Mouse (Mus musculus): ENCODE data around the gene Cplx2.
A peak's percentile ranks its signal among the peaks of the same experiment; 100 is the strongest.

The Cplx2 gene

DNA sequence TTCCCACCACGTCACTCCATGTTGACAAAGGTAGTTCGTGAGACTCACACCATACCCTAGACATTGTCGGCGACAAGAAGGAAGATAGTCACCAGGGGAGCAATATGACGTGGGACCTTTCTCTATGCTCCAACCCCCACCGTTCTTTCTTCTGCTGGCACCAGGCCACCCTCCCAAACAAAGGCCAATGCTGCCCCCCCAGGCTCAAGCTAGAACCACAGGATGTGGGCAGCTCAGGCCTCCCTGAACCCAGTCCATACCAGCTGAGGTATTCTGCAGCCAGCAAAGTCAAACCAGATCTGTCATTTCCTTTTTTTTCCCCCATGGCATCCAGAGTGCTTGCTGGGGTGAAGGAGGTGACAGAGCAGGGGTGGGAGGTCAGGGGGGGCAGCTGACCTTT, 3.4 kb upstream of the Cplx2 start:
- DNase-seq (ENCODE audit: low read depth, low spot score): no peak

DNA sequence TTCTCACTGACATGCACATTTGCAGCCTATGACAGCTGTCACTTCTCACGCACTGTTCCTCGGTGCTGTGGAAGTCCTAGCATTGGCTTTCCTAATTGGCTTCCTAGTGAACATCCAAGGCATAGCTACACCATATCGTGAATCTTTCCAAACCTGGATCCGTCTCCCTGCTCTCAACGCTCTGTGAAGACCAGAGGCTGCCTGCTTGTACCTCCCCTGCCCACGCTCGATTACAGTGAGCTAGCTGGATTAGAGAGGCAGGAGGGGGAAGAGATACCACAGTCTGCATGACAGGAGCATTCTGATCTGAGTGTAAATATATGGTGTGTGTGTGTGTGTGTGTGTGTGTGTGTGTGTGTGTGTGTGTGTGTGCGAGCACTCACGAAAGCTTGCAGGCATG, 3.0 kb upstream of the Cplx2 start:
- no peak for DNase-seq (ENCODE audit: low read depth, low spot score)

DNA sequence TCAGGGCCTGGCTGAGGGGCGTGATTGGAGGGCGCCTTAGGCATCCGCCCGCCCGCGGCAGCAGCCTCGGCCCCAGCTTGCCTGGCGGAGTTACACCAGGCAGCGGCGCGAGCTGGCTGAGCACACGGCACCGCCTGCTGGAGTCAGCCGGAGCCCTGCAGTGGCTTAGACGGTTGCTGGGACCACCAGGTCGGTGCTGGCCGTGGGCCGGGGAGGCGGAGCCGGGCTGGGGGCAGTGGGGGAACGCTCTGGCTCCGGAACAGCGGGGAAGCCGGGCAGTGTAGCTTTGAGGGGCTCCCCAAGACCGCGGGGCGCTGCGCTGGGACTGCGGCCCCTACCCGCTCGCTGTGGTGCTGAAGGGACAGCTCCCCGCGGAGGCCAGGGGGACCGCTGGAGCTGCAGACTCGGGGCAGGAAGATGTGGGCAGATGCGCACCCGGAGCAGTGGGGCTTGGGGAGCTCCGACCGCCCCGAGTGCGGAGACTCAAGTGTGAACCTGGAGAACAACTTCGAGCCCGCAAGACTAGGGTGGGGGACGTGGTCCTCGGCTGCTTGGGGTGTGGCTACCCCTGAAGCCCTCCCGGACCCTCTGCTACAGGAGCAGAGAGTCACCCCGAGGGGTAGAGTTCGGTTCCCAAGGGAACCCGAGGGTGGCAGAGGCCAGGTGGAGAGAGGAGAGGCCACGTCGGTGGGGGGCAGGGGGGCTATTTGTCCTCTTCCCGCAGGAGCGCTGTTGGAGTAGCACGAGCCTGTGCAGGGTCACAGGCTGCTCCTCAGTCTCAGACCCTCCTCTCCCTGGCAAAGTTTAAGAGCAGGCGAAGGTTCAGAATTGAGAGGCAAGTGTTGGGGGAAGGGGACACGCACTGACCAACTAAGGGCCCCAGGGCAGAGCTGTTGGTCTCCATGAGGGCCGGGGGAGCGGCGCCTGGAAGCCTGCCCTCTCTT, 510 bp downstream of the Cplx2 start:
- DNase-seq (ENCODE audit: low read depth, low spot score): peak; percentile 44

DNA sequence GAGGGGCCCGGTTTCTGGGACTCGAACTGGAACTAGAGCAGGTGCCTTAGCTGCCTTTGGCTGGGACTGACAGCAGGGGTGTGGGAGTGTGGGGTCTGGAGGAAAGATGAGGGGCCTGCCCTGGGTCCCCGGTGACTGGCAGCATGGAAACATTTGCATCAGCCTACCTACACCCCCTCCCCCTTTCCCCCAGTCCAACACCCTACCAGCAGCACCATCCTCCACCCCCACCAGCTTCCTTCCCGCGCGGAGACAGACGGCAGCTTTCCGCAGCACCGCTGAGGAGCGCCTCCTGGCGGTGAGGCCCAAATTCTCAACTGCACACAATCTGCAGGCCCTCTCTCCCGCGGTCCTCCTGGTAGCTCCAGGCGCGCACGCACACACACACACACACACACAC, 1.5 kb downstream of the Cplx2 start:
- DNase-seq (ENCODE audit: low read depth, low spot score): peak; percentile 16

DNA sequence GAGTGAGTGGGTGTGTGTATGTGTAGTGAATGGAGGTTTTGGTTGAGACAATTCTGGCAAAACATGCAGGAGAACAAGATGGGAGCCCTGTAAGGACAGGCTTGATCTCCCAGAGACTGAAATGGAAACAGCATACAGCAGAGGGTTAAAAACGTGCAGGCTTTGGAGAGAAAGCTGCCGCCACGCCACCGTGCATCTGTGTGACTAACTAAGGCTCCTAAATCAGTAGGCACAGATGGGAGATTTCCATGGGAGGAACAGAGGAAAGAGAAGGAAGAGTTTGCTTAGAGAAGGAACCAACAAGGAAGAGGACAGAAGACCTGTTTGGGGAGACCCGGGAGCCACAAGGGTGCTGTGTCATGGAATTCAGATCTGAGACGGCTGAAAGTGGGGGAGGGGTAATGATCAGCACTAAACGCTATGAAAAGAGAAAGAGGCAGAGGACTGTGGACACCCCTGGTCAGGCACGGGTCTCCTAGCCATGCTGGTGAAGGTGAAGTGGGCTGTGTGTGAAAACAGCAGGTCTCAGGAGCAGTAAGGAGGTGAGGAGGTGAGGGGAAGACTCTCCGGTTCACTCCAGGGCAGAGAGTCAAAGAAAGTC, 3.1 kb downstream of the Cplx2 start:
- DNase-seq (ENCODE audit: low read depth, low spot score): no peak

DNA sequence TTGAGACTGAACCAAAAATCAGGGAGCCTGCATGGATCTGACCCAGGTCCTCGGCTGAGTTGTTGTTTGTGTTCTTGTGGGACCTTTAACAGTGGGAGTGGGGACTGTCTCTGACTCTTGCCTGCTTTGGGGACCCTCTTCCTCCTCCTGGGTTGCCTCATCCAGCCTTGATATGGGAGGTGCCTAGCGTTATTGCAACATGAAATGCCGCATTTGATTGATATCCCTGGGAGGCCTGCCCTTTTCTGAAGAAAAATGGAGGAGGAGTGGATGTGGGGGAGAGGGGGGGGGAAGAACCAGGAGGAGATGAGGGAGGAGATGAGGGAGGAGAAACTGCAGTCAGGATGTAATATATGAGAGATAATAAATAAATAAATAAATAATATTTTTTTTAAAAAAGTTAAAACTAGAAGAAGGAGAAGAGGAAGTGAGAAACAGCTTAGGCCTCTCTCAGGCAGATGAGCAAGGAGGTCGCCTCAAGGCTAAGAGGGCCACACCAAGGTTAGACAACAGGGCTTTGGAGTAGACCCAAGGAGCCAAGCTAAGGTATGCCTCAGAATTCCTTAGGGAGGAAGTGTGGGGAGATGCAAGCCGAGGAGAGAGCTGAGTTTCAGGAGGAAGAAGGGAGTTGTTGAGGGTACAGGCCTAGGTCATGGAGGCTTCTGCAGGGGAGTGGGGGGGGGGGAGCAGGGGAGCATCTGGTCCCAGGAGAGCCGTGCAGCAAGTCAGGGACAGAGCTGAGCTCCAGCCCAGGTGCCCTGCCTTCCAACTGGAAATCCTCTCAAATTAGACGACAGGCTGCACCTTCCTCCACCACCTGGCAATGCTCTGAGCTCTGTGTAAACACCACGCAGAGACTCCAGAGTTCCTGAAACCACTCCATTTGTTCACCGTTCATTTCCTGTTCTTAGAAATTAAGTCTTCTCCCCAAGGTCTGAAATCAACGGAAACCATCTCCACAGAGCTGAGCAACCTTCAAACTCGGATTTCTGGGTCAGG, 4.6 kb downstream of the Cplx2 start:
- no peak for DNase-seq (ENCODE audit: low read depth, low spot score)

DNA sequence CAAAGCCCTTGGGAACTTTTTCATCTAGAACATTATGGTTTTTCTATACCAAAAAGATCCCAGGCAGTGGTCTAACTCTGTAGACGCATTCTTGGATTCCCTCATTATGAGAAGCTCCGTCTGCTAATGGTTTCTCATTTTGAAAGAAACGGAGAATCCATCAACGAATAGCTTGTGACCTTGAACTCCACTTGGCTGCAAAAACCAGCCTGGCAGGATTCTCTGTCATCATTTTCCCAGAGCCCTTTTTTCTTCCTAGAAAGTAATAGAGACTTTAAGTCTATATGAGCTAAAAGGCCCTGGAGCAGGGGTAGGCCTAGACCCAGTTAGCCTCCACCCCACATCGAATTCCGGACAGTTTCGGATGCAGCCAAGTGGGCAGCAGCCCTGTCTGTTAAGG, 5.6 kb downstream of the Cplx2 start:
- no peak for DNase-seq (ENCODE audit: low read depth, low spot score)

DNA sequence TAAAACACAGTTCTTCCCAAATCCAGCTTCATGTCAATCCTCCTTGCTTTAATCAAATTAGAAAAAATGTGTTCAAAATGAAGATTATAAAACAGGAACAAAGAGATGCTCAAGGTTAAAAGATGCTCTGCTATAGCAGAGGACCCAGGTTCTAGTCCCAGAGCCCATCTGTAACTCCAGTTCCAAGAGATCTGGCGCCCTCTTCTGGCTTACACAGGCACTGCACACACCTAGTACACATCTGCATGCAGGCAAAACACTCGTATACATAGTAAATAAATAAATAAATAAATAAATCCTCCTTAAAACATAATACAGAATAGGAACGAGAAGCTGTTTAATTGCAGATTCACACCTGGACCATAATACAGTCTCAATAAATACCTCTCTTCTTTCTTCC, 6.9 kb downstream of the Cplx2 start:
- DNase-seq (ENCODE audit: low read depth, low spot score): no peak

DNA sequence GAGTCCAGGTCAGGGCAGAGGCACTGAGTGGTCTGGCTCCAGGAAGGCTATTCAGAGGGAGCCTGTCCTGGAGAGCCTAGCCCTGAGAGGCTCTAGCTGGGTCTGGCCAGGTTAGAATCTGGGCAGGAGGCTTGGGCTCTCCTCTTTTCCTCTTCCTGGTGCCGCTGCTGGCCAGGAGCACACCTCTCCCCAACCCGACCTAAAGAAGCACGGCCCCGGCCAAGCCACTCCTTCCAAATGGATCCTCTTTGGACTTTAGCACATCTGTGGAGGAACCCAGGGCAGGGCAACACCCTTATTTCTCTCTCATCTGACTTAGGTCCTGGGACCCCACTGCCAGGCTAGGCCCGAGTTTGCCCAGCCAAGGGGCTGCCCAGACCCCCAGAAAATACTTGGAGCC, 9.3 kb downstream of the Cplx2 start:
- no peak for DNase-seq (ENCODE audit: low read depth, low spot score)

DNA sequence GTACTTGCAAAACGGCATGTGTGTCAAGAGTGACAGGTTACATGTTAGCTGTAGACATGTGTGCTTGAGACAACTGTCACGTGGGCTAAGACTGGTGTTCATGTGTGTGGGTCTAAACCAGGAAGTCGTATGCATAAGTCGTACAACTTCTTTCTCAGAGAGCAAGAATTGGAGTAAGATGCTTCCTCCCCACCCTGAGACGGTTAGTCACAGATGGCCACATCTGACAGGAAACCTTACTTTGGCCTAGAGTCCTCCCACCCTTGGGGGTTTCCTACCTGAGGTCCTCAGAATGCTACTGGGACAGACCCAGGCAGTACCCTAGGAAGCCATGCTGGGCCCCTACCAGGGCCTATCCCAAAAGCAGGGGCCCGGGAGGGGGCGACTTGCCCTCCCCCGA, 10.2 kb downstream of the Cplx2 start:
- DNase-seq (ENCODE audit: low read depth, low spot score): no peak

DNA sequence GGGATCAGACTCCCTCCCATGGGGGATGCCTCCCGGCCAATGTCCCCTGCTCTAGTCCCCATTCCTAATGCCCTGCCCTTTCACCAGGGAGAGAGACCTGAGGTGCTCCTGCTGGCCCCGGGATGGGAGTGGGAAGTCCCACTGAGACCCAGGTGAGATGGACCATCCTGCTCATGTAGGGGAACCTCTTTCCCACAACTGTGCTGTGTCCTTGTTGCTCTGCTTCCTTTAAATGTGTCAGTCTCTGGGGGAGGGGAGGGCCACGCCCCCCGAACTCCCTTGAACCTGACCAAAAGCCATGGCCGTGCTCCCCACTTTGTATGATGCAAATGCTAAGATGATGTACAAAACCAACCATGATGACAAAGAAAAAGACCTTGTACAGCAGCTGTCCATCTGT, 12.4 kb downstream of the Cplx2 start:
- DNase-seq (ENCODE audit: low read depth, low spot score): no peak

DNA sequence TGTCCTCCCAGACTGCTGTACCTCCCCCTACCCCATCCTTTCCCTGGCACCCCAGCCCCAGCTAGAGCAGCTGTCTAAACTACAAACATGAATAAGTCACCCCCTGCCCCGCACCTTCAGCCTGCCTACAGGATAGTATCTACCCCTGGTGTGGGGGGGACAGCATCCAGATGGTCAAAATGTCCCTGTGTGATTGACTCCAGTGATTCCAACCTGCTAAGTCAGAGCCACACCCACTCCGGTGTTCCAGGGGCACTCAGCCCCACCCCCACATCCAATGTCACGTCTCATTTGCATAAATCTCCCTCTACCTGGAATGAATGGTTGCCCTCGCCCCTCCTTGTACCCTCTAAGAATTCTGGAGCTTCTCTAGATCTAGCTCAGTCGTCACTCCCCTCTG, 13.4 kb downstream of the Cplx2 start:
- no peak for DNase-seq (ENCODE audit: low read depth, low spot score)

DNA sequence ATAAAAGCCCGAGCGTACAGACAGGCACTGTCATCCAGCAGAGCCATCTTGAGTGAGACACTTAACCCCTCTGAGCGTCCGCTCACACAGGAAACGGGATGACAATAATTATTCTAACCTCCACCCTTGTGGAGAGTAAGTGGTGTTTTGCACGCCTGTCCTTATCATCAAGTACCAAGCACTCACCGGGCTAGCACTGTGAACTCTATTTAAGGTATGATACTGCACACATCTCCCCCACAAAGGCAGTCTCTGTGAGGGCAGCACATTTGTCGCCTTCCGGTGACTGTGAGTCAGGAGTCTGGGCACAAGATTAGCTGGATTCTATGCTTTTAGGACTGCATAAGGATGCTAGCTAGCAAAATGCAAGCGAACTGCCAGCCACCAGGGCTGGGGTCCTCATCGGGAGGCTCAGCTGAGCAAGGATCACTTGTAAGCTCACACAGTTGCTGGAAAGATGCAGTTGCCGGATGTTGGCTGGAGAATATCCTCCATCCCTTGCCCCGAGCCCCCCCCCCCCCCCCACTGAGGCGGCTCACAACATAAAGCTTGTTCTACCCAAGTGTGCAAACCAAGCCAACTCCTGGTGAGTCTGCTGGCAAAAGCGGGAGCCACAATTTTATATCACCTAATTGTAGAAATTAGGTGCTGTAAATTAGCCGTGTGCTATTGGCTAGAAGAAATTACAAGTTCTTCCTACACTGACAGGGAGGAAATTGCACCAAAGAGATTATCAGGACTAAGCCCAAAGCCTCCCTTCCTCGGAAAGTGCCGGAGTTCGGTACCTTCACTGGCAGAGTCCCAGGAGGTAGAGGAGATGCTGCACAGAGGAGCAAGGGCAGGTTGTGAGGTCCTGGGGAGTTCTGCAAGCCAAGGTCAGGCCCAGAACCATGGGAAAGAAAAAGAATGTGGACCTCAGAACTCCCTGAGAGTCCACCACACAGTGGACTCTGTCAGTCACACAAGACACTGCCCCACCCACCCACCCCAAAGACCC, 14.2 kb downstream of the Cplx2 start:
- no peak for DNase-seq (ENCODE audit: low read depth, low spot score)

DNA sequence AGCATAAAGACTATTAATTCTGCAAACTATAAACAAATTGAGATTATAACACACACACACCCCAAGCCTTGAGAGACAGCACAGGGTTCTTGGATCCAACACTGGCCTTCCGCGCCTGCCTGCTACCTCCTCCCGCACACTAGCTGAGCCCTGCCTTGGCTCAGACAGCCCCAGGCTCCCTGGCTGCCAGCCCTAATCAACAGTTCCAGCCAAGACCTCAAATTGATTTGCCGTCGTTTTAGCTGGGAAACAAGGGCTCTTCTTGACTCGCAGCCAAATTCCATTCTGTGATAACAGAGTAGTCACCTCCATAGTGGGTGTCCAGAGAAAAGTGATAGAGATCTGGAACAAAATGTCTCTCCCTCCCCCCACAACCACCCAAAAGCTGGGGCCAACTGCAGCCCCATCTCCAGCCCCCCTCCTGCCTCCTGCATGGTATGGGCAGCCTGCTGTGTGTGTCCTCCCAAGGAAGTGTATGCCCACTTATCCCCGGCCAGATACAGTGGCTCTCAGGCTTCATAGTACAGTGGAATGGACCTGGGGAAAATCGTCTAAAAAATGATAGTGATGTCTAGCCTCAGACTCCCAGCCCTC, 18.9 kb downstream of the Cplx2 start:
- no peak for DNase-seq (ENCODE audit: low read depth, low spot score)

DNA sequence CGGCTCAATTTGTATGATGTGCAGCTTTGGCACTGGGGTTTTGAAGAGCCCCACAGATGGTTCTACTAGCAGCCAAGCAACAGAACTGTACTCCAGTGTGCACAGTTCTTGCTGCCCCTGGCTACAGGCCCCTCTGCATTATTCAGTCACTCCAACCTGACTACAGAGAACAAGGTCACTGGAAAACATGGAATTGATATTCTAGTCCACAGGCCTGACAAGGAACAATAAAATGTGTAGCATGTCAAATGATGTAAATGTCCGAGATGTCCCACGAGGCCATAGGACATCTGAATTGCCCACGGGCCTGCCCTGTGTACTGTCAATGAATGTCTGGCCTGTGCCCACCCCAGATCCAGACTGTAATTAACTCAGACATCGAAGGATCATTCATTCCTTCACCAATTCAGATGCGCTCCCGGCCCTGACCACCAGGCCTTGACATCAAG, 19.4 kb downstream of the Cplx2 start:
- DNase-seq (ENCODE audit: low read depth, low spot score): no peak

DNA sequence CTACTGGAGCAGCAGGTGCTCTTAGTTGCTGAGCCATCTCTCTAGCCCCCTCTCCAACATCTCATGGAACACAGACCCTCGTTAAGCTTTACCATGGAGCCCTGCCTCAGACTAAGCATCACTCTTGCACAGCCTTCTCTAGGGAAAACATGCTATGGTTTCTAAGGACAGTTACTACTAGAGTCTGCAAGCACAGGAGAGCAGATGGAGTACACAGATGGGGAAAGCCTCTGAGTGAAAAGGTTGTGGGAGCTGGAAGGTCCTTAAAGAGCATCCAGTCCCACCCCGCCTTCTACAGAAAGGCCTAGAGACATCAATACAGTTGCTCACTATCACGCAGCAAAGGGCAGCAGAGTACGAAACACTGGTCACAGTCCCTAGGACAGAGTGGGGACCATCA, 20.2 kb downstream of the Cplx2 start:
- DNase-seq (ENCODE audit: low read depth, low spot score): no peak

DNA sequence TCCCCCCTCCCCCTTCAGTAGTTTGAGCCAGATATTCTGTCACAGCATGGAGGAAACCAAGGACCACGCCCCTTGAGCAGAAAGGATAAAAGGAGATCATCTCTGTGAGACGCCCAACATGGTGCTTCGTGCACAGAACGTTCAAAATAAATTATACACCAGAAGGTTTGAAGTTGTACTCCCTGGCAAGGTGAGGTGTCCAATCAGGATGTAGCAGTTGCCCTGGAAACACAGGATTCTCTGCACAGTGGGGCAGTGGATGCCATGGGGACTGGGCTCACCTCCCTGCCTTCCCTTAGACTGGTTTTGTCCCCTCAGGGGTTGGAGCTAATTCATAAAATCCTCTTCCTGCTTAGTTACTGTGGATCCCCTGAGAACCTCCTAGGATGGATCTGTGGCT, 25.9 kb downstream of the Cplx2 start:
- DNase-seq (ENCODE audit: low read depth, low spot score): no peak

DNA sequence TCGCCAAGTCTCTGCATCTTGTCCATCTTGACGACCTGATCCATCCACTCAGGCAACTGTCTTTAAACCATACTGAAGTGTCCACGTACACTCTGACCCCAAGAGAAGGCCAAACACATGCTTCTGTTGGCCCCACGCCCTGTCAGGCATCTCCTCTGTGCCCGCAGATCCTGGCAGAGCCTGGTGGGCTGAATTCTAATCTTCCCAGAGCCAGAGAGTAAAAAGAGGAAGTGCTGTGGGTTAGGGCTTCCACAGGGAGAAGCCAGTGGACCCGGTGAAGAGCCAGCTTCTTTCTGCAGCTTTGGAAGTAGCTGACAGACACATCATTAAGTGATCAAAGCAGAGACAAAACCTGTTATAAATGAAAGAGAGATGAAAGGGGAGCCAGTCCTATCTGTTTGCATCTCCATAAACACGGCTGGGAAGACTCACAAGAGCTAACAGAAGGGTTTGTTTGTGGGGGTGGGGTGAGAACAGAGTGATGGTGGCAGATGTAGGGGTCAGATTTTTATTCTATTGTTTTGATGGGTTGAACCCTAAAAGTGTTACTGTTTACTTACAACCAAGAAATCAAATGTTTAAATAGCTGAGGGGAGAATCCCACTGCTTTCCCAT, 29.5 kb downstream of the Cplx2 start:
- no peak for DNase-seq (ENCODE audit: low read depth, low spot score)

DNA sequence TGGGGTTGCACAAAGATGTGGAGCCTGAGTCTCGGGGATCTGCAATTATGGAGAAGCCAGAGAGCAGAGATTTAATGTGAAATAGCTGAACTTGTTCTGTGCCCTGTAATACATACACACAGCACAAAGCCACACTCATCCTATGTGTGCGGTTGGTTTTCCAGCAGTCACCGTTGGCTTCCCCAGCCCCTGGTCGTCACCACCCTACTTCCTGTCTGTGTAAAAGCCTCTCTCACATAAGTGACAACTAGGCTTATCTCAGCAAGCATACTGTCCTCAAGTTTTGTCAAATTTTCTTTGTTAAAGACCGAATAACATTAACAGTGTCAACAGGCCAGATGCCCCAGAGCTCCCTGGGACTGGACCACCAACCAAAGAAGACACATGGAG, 30.0 kb downstream of the Cplx2 start:
- DNase-seq (ENCODE audit: low read depth, low spot score): no peak

DNA sequence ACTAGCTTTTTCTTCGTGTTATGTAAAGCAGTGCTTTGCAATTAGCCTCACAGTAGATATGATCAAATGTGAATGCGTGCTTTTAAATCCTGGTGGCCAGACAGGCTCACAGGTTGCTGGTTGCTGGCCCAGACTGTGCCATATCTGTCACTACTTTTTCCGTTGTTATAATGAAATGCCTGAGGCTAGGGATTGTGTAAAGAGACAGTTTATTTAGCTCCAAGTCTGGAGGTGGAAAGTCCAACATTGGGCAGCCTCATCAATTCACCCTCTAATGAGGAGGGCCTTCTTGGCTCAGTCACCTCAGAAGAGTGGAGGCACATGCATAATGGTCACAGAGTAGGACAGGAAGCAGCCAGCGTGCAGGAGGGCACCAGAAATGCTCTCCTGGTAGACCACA, 31.2 kb downstream of the Cplx2 start:
- DNase-seq (ENCODE audit: low read depth, low spot score): no peak
